Mouse (Mus musculus): ENCODE measurements at regions not wholly inside any gene's neighbourhood (a gene's known extent, or its start where the extent isn't known, plus 50 kb on each side); places are given as distances from the start of the nearest gene placed in this dataset.

- H3K9ac ChIP-seq: no peak overlapping the region
- H3K27ac ChIP-seq (ENCODE audit: low read depth): no peak overlapping the region
- no peak overlapping the region for H3K4me2 ChIP-seq
- no peak for DNase-seq
- no peak for ATAC-seq (ENCODE audit: insufficient read depth)
- 26% methylated on average over 1 of the region's 1 CpGs for WGBS
- H3K4me3 ChIP-seq (ENCODE audit: low read depth, low read length): no peak overlapping the region
- H3K36me3 ChIP-seq (ENCODE audit: insufficient read depth): no peaks in the 10 kb centered on the region
- no peaks in the 10 kb centered on the region for H3K9me3 ChIP-seq (ENCODE audit: low read depth, low read length)
- H3K27me3 ChIP-seq (ENCODE audit: insufficient read depth, low read length): no peaks in the 10 kb centered on the region
- no peak for TF ChIP-seq CTCF (IDR thresholded peaks at IDR 0.05; ENCODE audit: low read depth)
- H3K4me1 ChIP-seq (ENCODE audit: insufficient read depth): no peaks in the 10 kb centered on the region
Measured at GRCm38 (mm10) chr7:117759506-117759905, 356.5 kb downstream of the Rps15a start.

GRCm38 (mm10) chr7:117757033-117757432, 359.0 kb downstream of the Rps15a start:
- H3K27ac ChIP-seq (ENCODE audit: low read depth): no peak overlapping the region

GRCm38 (mm10) chr7:117755830-117756229, 360.2 kb downstream of the Rps15a start:
- Histone ChIP-seq H3K4me2 (no peak overlapping the region), H3K27ac (ENCODE audit: low read depth) (no peak overlapping the region), H3K9ac (no peak overlapping the region), H3K27me3 (ENCODE audit: insufficient read depth, low read length) (no peaks in the 10 kb centered on the region), H3K4me1 (ENCODE audit: insufficient read depth) (no peaks in the 10 kb centered on the region), H3K36me3 (ENCODE audit: insufficient read depth) (no peaks in the 10 kb centered on the region), H3K9me3 (ENCODE audit: low read depth, low read length) (no peaks in the 10 kb centered on the region), H3K4me3 (ENCODE audit: low read depth, low read length) (no peak overlapping the region)
- WGBS: 53% methylated on average over 5 of the region's 5 CpGs
- TF ChIP-seq CTCF (IDR thresholded peaks at IDR 0.05; ENCODE audit: low read depth): no peak
- no peak for DNase-seq
- ATAC-seq (ENCODE audit: insufficient read depth): no peak

More at GRCm38 (mm10) chr7:117757033-117757432, 359.0 kb downstream of the Rps15a start:
- Histone ChIP-seq H3K9ac (no peak overlapping the region), H3K4me1 (ENCODE audit: insufficient read depth) (no peaks in the 10 kb centered on the region), H3K4me2 (no peak overlapping the region), H3K36me3 (ENCODE audit: insufficient read depth) (no peaks in the 10 kb centered on the region), H3K27me3 (ENCODE audit: insufficient read depth, low read length) (no peaks in the 10 kb centered on the region), H3K4me3 (ENCODE audit: low read depth, low read length) (no peak overlapping the region), H3K9me3 (ENCODE audit: low read depth, low read length) (no peaks in the 10 kb centered on the region)
- no peak for TF ChIP-seq CTCF (IDR thresholded peaks at IDR 0.05; ENCODE audit: low read depth)
- ATAC-seq (ENCODE audit: insufficient read depth) (peak; percentile 44; the same call in 1 of the 2 replicates), DNase-seq (peak; percentile 33)
- WGBS: 3% methylated on average over 4 of the region's 4 CpGs

GRCm38 (mm10) chr7:117753296-117753695, 362.7 kb downstream of the Rps15a start:
- no peak for TF ChIP-seq CTCF (IDR thresholded peaks at IDR 0.05; ENCODE audit: low read depth)
- WGBS: 52% methylated on average over 5 of the region's 5 CpGs
- no peak overlapping the region for H3K4me2 ChIP-seq
- H3K4me3 ChIP-seq (ENCODE audit: low read depth, low read length): no peak overlapping the region
- H3K36me3 ChIP-seq (ENCODE audit: insufficient read depth): no peaks in the 10 kb centered on the region
- ATAC-seq (ENCODE audit: insufficient read depth): no peak
- no peak overlapping the region for H3K27ac ChIP-seq (ENCODE audit: low read depth)
- H3K27me3 ChIP-seq (ENCODE audit: insufficient read depth, low read length): no peaks in the 10 kb centered on the region
- no peaks in the 10 kb centered on the region for H3K9me3 ChIP-seq (ENCODE audit: low read depth, low read length)
- no peaks in the 10 kb centered on the region for H3K4me1 ChIP-seq (ENCODE audit: insufficient read depth)
- peak; percentile 24 for DNase-seq
- H3K9ac ChIP-seq: no peak overlapping the region

- no peaks in the 10 kb centered on the region for H3K9me3 ChIP-seq (ENCODE audit: low read depth, low read length)
- H3K4me3 ChIP-seq (ENCODE audit: low read depth, low read length): no peak overlapping the region
- no peak overlapping the region for H3K27ac ChIP-seq (ENCODE audit: low read depth)
- no peak overlapping the region for H3K9ac ChIP-seq
- WGBS: 40% methylated on average over 12 of the region's 12 CpGs
- TF ChIP-seq CTCF (IDR thresholded peaks at IDR 0.05; ENCODE audit: low read depth): no peak
- no peak overlapping the region for H3K4me2 ChIP-seq
- ATAC-seq (ENCODE audit: insufficient read depth) (no peak), DNase-seq (peak; percentile 6)
- no peaks in the 10 kb centered on the region for H3K27me3 ChIP-seq (ENCODE audit: insufficient read depth, low read length)
- no peaks in the 10 kb centered on the region for H3K4me1 ChIP-seq (ENCODE audit: insufficient read depth)
- H3K36me3 ChIP-seq (ENCODE audit: insufficient read depth): no peaks in the 10 kb centered on the region
Measured at GRCm38 (mm10) chr7:117752302-117753185, 363.4 kb downstream of the Rps15a start.

- H3K4me3 ChIP-seq (ENCODE audit: low read depth, low read length): no peak overlapping the region
- ATAC-seq (ENCODE audit: insufficient read depth) (no peak), DNase-seq (no peak)
- no peaks in the 10 kb centered on the region for H3K36me3 ChIP-seq (ENCODE audit: insufficient read depth)
- no peaks in the 10 kb centered on the region for H3K4me1 ChIP-seq (ENCODE audit: insufficient read depth)
- no peaks in the 10 kb centered on the region for H3K27me3 ChIP-seq (ENCODE audit: insufficient read depth, low read length)
- no peak for TF ChIP-seq CTCF (IDR thresholded peaks at IDR 0.05; ENCODE audit: low read depth)
- no peak overlapping the region for H3K27ac ChIP-seq (ENCODE audit: low read depth)
- no peak overlapping the region for H3K9ac ChIP-seq
- 76% methylated on average over 4 of the region's 4 CpGs for WGBS
- H3K4me2 ChIP-seq: no peak overlapping the region
- H3K9me3 ChIP-seq (ENCODE audit: low read depth, low read length): no peaks in the 10 kb centered on the region
Measured at GRCm38 (mm10) chr7:117747991-117748390, 367.2 kb downstream of the Xylt1 start.

- 79% methylated on average over 4 of the region's 4 CpGs for WGBS
- ATAC-seq (ENCODE audit: insufficient read depth): no peak
- no peak overlapping the region for H3K9ac ChIP-seq
Measured at GRCm38 (mm10) chr7:117746393-117746792, 365.6 kb downstream of the Xylt1 start.

More at GRCm38 (mm10) chr7:117746393-117746792, 365.6 kb downstream of the Xylt1 start:
- H3K9me3 ChIP-seq (ENCODE audit: low read depth, low read length): no peaks in the 10 kb centered on the region
- H3K4me1 ChIP-seq (ENCODE audit: insufficient read depth): no peaks in the 10 kb centered on the region
- no peak overlapping the region for H3K27ac ChIP-seq (ENCODE audit: low read depth)
- no peaks in the 10 kb centered on the region for H3K36me3 ChIP-seq (ENCODE audit: insufficient read depth)
- TF ChIP-seq CTCF (IDR thresholded peaks at IDR 0.05; ENCODE audit: low read depth): no peak
- DNase-seq: no peak
- no peak overlapping the region for H3K4me3 ChIP-seq (ENCODE audit: low read depth, low read length)
- H3K27me3 ChIP-seq (ENCODE audit: insufficient read depth, low read length): no peaks in the 10 kb centered on the region
- no peak overlapping the region for H3K4me2 ChIP-seq

Data from lung, embryonic 14.5 days (tissue).